Mouse (Mus musculus) telencephalon, adult 2 months (tissue): ENCODE data around the gene Tmem97.
A peak's percentile ranks its signal among the peaks of the same experiment; 100 is the strongest.
"Not testable (repeated sequence)": the region's sequence is repeated elsewhere in the genome, so short reads cannot be mapped to it uniquely, and the experiment has no call there.

ENCODE experiments used
- DNase-seq: peaks from one replicate; pipeline ENCODE4 v3.0.0-alpha.2; 2011; ENCODE audit warnings: low read depth, low spot score

Tmem97 gene

DNA sequence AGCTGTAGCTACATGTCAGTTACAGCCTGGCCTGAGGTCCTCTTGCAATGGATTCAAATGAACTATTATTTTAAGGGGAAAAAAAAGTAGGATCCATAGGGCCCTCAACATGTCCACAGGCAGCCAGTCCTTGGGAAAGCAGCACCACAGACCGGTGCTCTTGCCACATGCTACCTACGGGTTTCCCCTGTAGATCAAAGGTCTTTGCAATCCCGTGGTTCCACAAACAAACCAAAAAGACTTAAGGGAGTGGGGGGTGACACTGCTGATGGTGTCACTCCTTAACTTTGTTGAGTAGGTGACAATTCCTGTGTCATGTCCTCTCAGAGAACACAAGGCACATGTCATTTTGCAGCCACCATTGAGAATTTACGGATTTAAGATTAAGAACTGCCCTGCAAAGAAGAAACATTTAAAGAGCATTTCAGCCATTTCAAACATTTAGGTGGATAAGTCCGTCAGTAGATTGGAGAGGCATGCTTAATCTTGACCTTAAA, 1.0 kb downstream of the Tmem97 start:
- DNase-seq, result no peak

- no peak for DNase-seq
Measured at GRCm38 (mm10) chr11:78547718-78548460, 2.7 kb downstream of the Tmem97 start.

DNA sequence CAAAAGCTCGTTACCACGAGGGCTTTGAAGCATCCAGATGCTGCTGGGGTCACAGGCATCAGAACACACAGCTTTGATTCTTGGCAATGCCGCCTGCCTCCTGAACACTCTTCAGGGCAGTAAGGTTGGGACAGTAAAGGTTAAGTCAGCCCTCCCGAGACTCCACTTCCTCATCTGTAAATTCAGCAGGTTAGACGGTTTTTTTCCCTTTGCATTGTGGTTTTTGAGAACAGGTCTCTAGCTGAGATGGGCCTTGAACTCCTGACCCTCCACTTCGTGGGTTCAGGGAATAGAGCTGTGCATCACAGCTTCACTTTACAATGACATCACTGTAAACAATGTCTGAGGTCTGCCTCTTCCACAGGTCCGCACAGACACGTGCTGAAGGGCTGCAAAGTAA, 5.4 kb downstream of the Tmem97 start:
- no peak for DNase-seq

DNA sequence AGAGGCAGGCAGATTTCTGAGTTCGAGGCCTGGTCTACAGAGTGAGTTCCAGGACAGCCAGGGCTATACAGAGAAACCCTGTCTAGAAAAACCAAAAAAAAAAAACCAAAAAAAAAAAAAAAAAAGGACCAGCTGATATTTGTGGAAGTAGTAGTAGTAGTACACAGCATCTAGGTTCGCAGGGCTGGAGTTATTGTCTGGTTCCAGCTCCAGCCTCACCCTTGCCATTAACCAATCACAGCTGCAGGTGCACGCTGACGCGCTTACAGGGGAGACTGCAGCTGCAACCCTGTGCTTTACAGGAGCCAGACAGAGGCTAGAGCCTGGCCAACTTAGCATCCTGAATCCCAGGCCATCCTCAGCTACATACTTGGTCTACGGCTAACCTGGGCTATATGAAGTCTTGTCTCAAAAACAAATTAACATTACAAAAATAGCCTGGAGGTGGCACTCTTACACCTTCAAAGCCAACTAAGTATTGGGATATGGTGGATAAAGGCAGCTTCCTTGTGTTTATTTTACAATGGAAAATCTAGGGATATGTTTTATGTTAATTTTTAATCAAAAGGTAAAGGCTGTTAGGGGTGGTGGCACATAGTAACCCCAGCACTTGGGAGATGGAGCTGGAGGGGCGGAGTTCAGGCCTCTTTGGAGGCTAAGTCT, 6.0 kb downstream of the Tmem97 start:
- DNase-seq, result no peak

DNA sequence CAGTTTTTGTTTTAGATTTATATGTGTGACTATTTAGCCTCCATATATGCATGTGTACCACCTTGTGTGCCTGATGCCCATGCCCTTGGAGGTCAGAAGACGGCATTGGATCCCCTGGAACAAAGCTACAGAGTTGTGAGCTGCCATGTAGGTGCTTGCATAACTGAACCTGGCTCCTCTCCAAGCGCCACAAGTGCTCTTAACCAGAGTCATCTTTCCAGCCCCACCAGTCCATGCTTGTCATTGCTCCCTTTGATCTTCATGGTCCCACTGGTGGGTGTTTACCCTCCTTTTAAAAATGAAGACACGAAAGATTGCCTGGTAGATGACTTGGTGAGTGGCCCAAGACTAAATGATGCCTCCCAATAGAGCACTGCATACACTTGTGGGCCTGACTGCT, 10.2 kb downstream of the Tmem97 start:
- no peak for DNase-seq

DNA sequence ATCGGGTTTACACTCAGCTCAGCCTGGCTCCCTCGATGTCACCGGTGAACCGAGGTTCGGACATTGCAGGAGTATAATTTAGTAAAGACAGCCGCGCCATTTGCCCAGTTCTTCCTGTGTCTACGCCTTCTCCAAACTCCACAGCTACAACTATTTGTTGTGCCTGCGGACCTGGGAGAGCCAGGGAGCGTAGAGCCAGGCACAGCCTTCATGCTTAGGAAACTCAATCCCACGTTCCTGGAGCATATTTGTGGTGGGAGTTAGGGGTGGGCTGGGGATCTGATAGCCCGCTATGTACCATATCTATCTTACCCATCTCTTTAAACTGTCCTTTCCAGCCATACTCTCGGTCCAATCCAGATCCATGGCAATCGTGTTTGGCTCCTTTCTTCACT, 13.9 kb downstream of the Tmem97 start:
- no peak for DNase-seq

- DNase-seq, result peak; percentile 100
Measured at GRCm38 (mm10) chr11:78536080-78536689, 14.4 kb downstream of the Tmem97 start, which contains the start of the genes Tnfaip1 and Ift20. Gene Tnfaip1 (minus strand): TSS chr11:78536332. Gene Ift20 (plus strand): TSS chr11:78536361.

- peak; percentile 39 for DNase-seq
Measured at GRCm38 (mm10) chr11:78535376-78536079, 15.0 kb downstream of the Tmem97 start.

DNA sequence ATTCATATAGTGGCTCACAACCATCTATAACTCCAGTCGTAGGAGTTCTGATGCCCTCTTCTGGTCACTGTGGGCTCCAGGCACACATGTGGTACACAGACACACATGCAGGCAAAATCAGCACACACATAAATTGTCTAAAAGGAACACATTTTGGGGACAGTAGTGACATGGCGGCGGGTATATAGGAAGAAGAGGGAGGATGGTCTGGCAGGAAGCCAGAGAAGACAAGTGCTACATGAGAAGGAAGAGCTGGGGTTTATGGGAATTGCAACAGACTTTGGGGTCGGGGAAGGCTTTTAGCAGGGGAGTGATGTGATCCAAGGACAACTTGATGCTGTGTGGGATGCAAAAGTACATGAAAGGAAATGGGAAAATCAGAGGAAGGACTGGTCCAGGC, 16.1 kb downstream of the Tmem97 start:
- no peak for DNase-seq

- DNase-seq, result not testable (repeated sequence)
Measured at GRCm38 (mm10) chr11:78531515-78531914, 19.1 kb downstream of the Tmem97 start.

DNA sequence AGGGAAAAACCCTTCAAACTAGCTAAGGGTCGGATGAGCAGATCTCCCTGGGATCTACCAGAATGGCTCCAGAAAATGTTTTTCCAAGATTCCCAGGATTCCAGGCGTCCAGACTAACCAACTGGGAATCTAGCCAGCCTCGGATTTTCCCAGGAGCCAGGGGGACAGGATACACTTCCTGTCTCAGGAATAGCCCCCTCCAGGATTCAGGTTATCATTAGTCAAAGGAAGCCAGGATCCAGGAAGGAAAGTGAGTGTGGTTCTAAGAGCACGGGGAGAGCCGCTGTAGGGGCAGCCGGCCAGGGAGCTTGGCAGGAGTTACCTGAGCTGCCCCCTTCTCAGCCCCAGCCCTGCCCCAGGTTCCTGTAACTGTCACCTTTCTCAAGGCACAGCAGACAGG, 19.5 kb downstream of the Tmem97 start:
- no peak for DNase-seq

GRCm38 (mm10) chr11:78530001-78530400, 20.6 kb downstream of the Tmem97 start:
- DNase-seq, result no peak

GRCm38 (mm10) chr11:78528714-78529113, 21.9 kb downstream of the Tmem97 start:
- no peak for DNase-seq

GRCm38 (mm10) chr11:78524838-78525237, 25.7 kb downstream of the Tmem97 start:
- no peak for DNase-seq

DNA sequence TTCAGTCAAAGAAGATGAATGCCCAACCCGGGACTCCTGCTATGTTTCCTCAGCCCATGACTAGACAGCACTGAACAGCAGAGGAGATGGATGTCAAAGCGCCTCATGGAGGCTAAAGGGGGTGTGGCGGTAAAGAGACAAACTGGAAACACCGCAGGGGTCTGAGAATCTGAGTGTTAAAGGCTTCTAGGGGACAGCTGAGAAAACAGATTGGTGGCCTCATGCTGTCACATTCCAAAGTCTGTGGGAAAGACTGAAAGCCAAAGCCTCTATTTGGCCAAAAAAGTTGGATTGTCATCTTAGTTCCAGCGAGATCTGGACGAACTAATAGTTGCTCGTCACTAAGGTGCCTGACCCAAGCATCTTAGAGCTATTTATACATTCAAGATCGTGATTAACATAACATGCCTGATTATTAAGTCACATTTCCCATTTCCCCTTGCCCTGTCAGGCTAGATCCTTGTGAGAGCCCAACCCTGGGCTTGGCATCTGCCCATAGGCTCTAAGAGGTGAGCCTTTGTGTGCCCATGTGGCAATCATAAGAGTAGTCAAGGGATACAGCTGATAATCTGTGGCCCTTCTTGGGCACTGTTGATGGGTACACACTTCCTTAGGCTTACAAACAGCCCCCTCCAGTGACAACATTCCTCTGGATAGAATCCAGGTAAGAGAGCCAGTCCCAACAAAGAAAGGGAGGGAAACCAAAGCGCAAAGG, 27.2 kb downstream of the Tmem97 start:
- no peak for DNase-seq

- no peak for DNase-seq
Measured at GRCm38 (mm10) chr11:78522481-78522997, 28.0 kb downstream of the Tmem97 start.

DNA sequence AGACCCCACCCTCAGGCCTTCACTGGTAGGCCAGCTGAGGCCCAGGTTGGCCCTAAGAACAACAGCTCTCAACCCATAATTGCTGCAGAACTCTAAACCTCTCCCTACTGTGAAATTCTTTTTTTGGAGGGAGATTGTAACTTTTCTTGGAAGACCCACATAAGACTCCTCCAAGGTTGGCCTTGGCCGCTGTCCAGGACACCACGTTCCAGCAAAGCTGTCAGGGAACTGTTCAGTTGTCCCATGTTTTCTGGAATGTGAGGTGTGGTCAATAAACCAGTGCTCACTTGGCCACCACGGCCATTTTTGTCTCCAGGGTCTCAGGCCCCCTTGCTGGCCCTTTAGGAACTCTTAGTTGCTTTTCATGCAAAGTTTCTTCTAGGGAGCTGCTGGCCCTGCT, 28.7 kb downstream of the Tmem97 start:
- no peak for DNase-seq

GRCm38 (mm10) chr11:78518931-78519330, 31.6 kb downstream of the Tmem97 start:
- DNase-seq, result no peak

DNA sequence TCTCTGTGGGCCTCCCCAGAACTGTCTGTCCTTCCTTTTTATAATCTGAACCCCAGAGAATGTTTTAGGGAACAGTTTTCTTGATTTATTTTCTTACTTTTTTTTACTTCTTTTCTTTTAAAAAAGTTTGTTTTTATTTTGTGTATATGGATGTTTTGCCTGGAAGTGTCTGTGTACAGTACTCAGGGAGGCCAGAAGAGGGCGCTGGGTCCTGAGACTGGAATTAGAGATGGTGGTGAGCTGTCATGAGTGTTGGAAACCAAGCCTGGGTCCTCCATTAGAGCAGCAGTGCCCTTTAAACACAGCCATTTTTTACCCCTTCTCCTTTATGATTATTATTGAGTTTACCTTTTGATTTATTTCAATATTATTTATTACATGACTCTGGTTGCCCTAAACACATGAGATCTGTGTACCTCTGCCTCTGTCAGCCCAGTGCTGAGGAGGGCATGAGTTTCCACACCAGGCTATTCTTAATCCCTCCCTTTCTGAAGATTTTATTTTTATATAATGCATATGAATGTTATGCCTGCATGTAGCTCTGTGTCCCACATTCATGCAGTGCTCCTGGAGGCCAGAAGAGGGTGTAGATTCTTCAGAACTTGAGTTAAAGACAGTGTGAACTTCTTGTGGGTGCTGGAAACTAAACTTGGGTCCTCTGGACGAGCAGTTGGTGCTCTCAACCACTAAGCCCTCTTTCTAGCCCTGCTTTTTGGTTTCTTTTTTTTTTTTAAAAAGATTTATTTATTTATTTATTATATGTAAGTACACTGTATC, 34.8 kb downstream of the Tmem97 start:
- DNase-seq, result no peak

DNA sequence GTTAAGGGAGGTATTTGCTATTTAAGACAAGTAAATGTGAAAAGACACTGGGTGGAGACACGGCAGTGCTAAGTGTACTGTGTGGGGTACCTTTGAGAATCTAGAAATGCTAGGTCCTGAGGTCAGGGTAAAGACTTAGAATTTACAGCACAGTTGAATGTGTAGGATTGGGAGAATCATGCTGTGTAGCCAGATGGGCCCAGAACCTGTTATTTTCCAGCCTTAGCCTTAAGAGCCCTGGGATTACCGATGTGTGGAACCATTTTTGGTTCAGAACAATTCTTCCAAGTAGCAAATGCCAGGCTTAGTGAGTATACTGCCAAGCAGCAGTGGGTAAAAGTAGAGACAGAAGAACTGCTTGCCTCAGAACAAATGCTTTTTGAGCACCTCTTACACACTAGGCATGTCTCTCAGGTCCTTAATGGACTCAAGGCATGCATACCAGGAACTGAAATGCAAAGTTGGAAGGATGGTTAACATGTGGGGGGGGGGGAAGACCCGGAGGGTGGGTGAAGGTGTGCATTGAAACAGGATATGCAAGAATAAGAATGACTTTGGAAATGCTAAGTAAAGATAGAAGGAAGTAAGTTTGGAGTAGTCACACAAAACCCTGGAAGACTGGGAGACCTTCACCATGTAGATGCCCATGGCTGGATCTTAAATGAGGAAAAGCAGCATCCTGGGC, 37.3 kb downstream of the Tmem97 start:
- DNase-seq, result no peak
